9 mouse cellular contexts compared by ENCODE assay signal in the genomic region with DNA sequence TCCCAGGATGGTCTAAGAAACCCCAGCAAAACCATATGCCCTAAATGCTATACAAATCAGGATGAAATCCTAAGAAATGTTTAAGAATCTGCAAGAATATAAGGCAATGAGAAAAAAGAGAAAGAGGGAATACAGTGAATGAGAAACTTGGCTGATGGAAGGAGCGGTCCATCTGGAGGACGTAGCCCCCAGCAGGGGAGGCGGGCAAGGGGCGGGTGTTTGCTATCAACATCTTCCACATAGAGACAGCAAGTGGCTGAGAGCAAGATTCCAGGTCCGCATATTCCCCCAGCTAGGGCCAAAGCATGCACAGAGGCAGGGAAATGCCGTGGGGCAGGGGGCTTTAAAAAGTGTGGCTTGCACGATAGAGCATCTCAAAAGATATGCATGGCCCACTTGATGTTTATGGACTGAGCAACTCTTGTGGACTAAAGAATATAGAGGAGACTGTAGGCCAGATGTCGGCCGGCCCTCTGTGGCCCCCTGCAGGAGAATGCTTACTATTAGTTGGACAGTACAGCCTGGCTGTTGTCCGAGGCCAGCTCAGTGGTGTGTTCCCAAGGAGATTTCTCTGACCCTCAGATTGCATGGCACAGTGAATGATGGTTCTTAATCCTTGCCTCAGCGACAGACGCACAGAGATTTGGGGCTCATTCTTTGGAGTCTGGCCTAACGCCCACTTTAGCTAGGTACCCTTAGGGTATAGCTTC. TPM values are rescaled to one million over a fixed set of nuclear protein-coding genes. Genes with fewer than 3 reads are reported as not detected.
DNase-seq lines count a peak whose midpoint lies in the region; ATAC-seq lines count a peak whose summit lies in the region.
"Had no signal": no experiment of that assay in that cellular context is flagged by ENCODE, and none has a peak within 500 bp of the region (broad histone marks: within the 10 kb centered on the region; RNA-seq: fewer than 3 reads in every experiment).

No protein-coding gene starts in this region.

- no peak overlapping the region for H3K27ac ChIP-seq in liver, embryonic 12.5 days
- peak overlapping the region; percentile 90 for H3K27ac ChIP-seq in forebrain, embryonic 13.5 days
- H3K27ac ChIP-seq in midbrain, embryonic 16.5 days (ENCODE audit: low read length) = peak overlapping the region; percentile 40; the same call in 1 of the 2 replicates
- H3K27ac ChIP-seq: limb, embryonic 12.5 days had no signal

- ATAC-seq in liver, embryonic 12.5 days = no peak
- no peak for ATAC-seq in forebrain, embryonic 13.5 days
- no peak for ATAC-seq in midbrain, embryonic 16.5 days

- peaks cover 100% of the 10 kb centered on the region for H3K27me3 ChIP-seq in liver, embryonic 12.5 days (replicated peaks)
- H3K27me3 ChIP-seq in forebrain, embryonic 13.5 days = no peaks in the 10 kb centered on the region
- no peaks in the 10 kb centered on the region for H3K27me3 ChIP-seq in midbrain, embryonic 16.5 days (ENCODE audit: control insufficient read depth, insufficient read depth, low read depth, low read length)
- H3K27me3 ChIP-seq: limb, embryonic 12.5 days had no signal

- H3K4me1 ChIP-seq in liver, embryonic 12.5 days = peaks cover 33% of the 10 kb centered on the region
- H3K4me1 ChIP-seq in forebrain, embryonic 13.5 days = peaks cover 88% of the 10 kb centered on the region
- H3K4me1 ChIP-seq in midbrain, embryonic 16.5 days (ENCODE audit: control insufficient read depth, insufficient read depth, low read length) = peaks cover 77% of the 10 kb centered on the region

- DNase-seq in cerebellum, postnatal 10 days = peak; percentile 53 to 64
- no peak for DNase-seq in cerebellum, adult 9-11 months
- peak; percentile 39 for DNase-seq in liver
- no peak for DNase-seq in urinary bladder, postnatal 4 days (ENCODE audit: low spot score in 2 of 2)
- no peak for DNase-seq in natural killer cell, adult 2 months (ENCODE audit: low spot score in 2 of 2)

- H3K9me3 ChIP-seq in liver, embryonic 12.5 days (replicated peaks) = no peaks in the 10 kb centered on the region
- H3K9me3 ChIP-seq in forebrain, embryonic 13.5 days (replicated peaks) = no peaks in the 10 kb centered on the region
- no peaks in the 10 kb centered on the region for H3K9me3 ChIP-seq in midbrain, embryonic 16.5 days (replicated peaks; ENCODE audit: control insufficient read depth, low read length, poor library complexity, severe bottlenecking)
- H3K9me3 ChIP-seq: limb, embryonic 12.5 days had no signal

- 38% methylated on average over 13 of the region's 13 CpGs for WGBS in liver, embryonic 12.5 days (ENCODE audit: insufficient replicate concordance)
- WGBS in forebrain, embryonic 13.5 days = 27% methylated on average over 13 of the region's 13 CpGs
- 27% methylated on average over 13 of the region's 13 CpGs for WGBS in midbrain, embryonic 16.5 days

- H3K9ac ChIP-seq in liver, embryonic 12.5 days = no peak overlapping the region
- H3K9ac ChIP-seq in forebrain, embryonic 13.5 days = peak overlapping the region; percentile 26; the same call in 1 of the 2 replicates
- peak overlapping the region; percentile 18; the same call in 1 of the 2 replicates for H3K9ac ChIP-seq in midbrain, embryonic 16.5 days (ENCODE audit: low read depth, low read length)
- H3K9ac ChIP-seq: limb, embryonic 12.5 days had no signal

- 0 out of 2 replicates have a peak, but pooled peaks cover 2% of the 10 kb centered on the region for H3K36me3 ChIP-seq in liver, embryonic 12.5 days
- peaks cover 11% of the 10 kb centered on the region for H3K36me3 ChIP-seq in forebrain, embryonic 13.5 days (ENCODE audit: poor library complexity, severe bottlenecking)
- H3K36me3 ChIP-seq in midbrain, embryonic 16.5 days (ENCODE audit: control insufficient read depth, insufficient read depth, low read length) = no peaks in the 10 kb centered on the region

- no peak overlapping the region for H3K4me3 ChIP-seq in liver, embryonic 12.5 days
- H3K4me3 ChIP-seq in forebrain, embryonic 13.5 days = no peak overlapping the region
- no peak overlapping the region for H3K4me3 ChIP-seq in midbrain, embryonic 16.5 days (ENCODE audit: low read depth, low read length)
- H3K4me3 ChIP-seq: limb, embryonic 12.5 days had no signal

- H3K4me2 ChIP-seq in liver, embryonic 12.5 days = no peak overlapping the region
- H3K4me2 ChIP-seq in forebrain, embryonic 13.5 days = 0 out of 2 replicates have a peak overlapping the region, but pooled peaks have one; percentile 7
- H3K4me2 ChIP-seq in midbrain, embryonic 16.5 days (ENCODE audit: low read length) = 0 out of 2 replicates have a peak overlapping the region, but pooled peaks have one; percentile 7
- H3K4me2 ChIP-seq: limb, embryonic 12.5 days had no signal

RNA-seq across cellular contexts. Expression of a gene that starts 4.9 kb away (rescaled TPM):
- polyA plus RNA-seq in liver, embryonic 12.5 days (2016; fragmentation: Nextera tagmentation; extraction: Ambion mirVana) = not detected in 2 replicates
- 1.6 and 2.2 TPM in 2 replicates for polyA plus RNA-seq in forebrain, embryonic 13.5 days (2015; fragmentation: Nextera tagmentation; extraction: Ambion mirVana)
- polyA plus RNA-seq in midbrain, embryonic 16.5 days (2015; fragmentation: Nextera tagmentation; extraction: Ambion mirVana) = 5.0 and 5.6 TPM in 2 replicates

RNA-seq across cellular contexts. Expression of a gene that starts 18.9 kb away (rescaled TPM):
- 24.2 and 27.0 TPM in 2 replicates for polyA plus RNA-seq in liver, embryonic 12.5 days (2016; fragmentation: Nextera tagmentation; extraction: Ambion mirVana)
- 639 and 641 TPM in 2 replicates for polyA plus RNA-seq in forebrain, embryonic 13.5 days (2015; fragmentation: Nextera tagmentation; extraction: Ambion mirVana)
- polyA plus RNA-seq in midbrain, embryonic 16.5 days (2015; fragmentation: Nextera tagmentation; extraction: Ambion mirVana) = 617 and 675 TPM in 2 replicates

RNA-seq across cellular contexts. Expression of a gene that starts 24.1 kb away (rescaled TPM):
- polyA plus RNA-seq in liver, embryonic 12.5 days (2016; fragmentation: Nextera tagmentation; extraction: Ambion mirVana) = 44.1 and 44.6 TPM in 2 replicates
- 24.9 and 26.9 TPM in 2 replicates for polyA plus RNA-seq in forebrain, embryonic 13.5 days (2015; fragmentation: Nextera tagmentation; extraction: Ambion mirVana)
- 28.3 and 31.8 TPM in 2 replicates for polyA plus RNA-seq in midbrain, embryonic 16.5 days (2015; fragmentation: Nextera tagmentation; extraction: Ambion mirVana)

RNA-seq across cellular contexts. Expression of a gene that starts 42.4 kb away (rescaled TPM):
- polyA plus RNA-seq in liver, embryonic 12.5 days (2016; fragmentation: Nextera tagmentation; extraction: Ambion mirVana) = 55.9 and 57.0 TPM in 2 replicates
- polyA plus RNA-seq in forebrain, embryonic 13.5 days (2015; fragmentation: Nextera tagmentation; extraction: Ambion mirVana) = not detected in 2 replicates
- 0.31 TPM in 1 of 2 replicates, not detected in the other for polyA plus RNA-seq in midbrain, embryonic 16.5 days (2015; fragmentation: Nextera tagmentation; extraction: Ambion mirVana)
- polyA plus RNA-seq: limb, embryonic 12.5 days had no signal

RNA-seq across cellular contexts. Expression of a gene that starts 44.5 kb away (rescaled TPM):
- 44.3 and 45.2 TPM in 2 replicates for polyA plus RNA-seq in liver, embryonic 12.5 days (2016; fragmentation: Nextera tagmentation; extraction: Ambion mirVana)
- polyA plus RNA-seq in forebrain, embryonic 13.5 days (2015; fragmentation: Nextera tagmentation; extraction: Ambion mirVana) = 152 and 157 TPM in 2 replicates
- polyA plus RNA-seq in midbrain, embryonic 16.5 days (2015; fragmentation: Nextera tagmentation; extraction: Ambion mirVana) = 156 and 158 TPM in 2 replicates

Comparison
In these comparisons a context has a peak if more than half of its experiments do, and no peak if none do; other contexts are left out.
1. DNase-seq: peak in cerebellum, postnatal 10 days (2 of 2) and liver (single experiment); none in cerebellum, adult 9-11 months (single experiment), urinary bladder, postnatal 4 days (0 of 2) and natural killer cell, adult 2 months (0 of 2).
2. RNA of a gene that starts 18.9 kb away (polyA plus RNA-seq): 639 to 641 TPM in forebrain, embryonic 13.5 days and 617 to 675 TPM in midbrain, embryonic 16.5 days; 24.2 to 27.0 TPM in liver, embryonic 12.5 days; every median in the first group is over 10 times any median in the second.